Mouse (Mus musculus): ENCODE measurements around the gene Psmb9. TPM values are rescaled to one million over a fixed set of nuclear protein-coding genes. Genes with fewer than 3 reads are reported as not detected.

Gene Psmb9
- polyA plus RNA-seq, 1 experiment from 2014 or later, result 32.2 TPM

GRCm38 (mm10) chr17:34183564-34184219 is 3.9 kb downstream of the Psmb9 start:
- no peaks in the 10 kb centered on the region for H3K9me3 ChIP-seq (replicated peaks; ENCODE audit: control insufficient read depth, low read length)
- no peak for ATAC-seq (replicated peaks; ENCODE audit: extremely low read depth, insufficient read depth, low FRiP score)

GRCm38 (mm10) chr17:34179913-34180859 is 7.4 kb downstream of the Psmb9 start:
- H3K4me3 ChIP-seq (ENCODE audit: low read length), result no peak overlapping the region
- H3K27me3 ChIP-seq (ENCODE audit: control insufficient read depth, insufficient read depth, low read length), result peaks cover 6% of the 10 kb centered on the region; the same call in 1 of the 2 replicates
- no peak overlapping the region for H3K9ac ChIP-seq (ENCODE audit: low read length)
- no peak overlapping the region for H3K27ac ChIP-seq (ENCODE audit: low read length)
- no peak for ATAC-seq (replicated peaks; ENCODE audit: extremely low read depth, insufficient read depth, low FRiP score)
- H3K4me1 ChIP-seq (ENCODE audit: control insufficient read depth, insufficient read depth, low read length), result no peaks in the 10 kb centered on the region
- 60% methylated on average over 13 of the region's 13 CpGs for WGBS
- H3K9me3 ChIP-seq (replicated peaks; ENCODE audit: control insufficient read depth, low read length), result peaks cover 8% of the 10 kb centered on the region
- H3K4me2 ChIP-seq (ENCODE audit: low read depth, low read length), result no peak overlapping the region
- H3K36me3 ChIP-seq (ENCODE audit: control insufficient read depth, insufficient read depth), result no peaks in the 10 kb centered on the region

More at GRCm38 (mm10) chr17:34183564-34184219, 3.9 kb downstream of the Psmb9 start:
- Histone ChIP-seq H3K4me2 (ENCODE audit: low read depth, low read length) (no peak overlapping the region), H3K36me3 (ENCODE audit: control insufficient read depth, insufficient read depth) (no peaks in the 10 kb centered on the region), H3K9ac (ENCODE audit: low read length) (no peak overlapping the region), H3K4me3 (ENCODE audit: low read length) (no peak overlapping the region), H3K27ac (ENCODE audit: low read length) (no peak overlapping the region), H3K4me1 (ENCODE audit: control insufficient read depth, insufficient read depth, low read length) (peaks cover 7% of the 10 kb centered on the region), H3K27me3 (ENCODE audit: control insufficient read depth, insufficient read depth, low read length) (peaks cover 23% of the 10 kb centered on the region)
- 67% methylated on average over 15 of the region's 15 CpGs for WGBS

GRCm38 (mm10) chr17:34179019-34179418 is 8.5 kb downstream of the Psmb9 start:
- no peak for ATAC-seq (replicated peaks; ENCODE audit: extremely low read depth, insufficient read depth, low FRiP score)
- H3K36me3 ChIP-seq (ENCODE audit: control insufficient read depth, insufficient read depth), result no peaks in the 10 kb centered on the region
- WGBS, result 57% methylated on average over 6 of the region's 6 CpGs
- H3K4me3 ChIP-seq (ENCODE audit: low read length), result no peak overlapping the region
- H3K9me3 ChIP-seq (replicated peaks; ENCODE audit: control insufficient read depth, low read length), result peaks cover 8% of the 10 kb centered on the region
- H3K27me3 ChIP-seq (ENCODE audit: control insufficient read depth, insufficient read depth, low read length), result peaks cover 2% of the 10 kb centered on the region; the same call in 1 of the 2 replicates
- H3K4me2 ChIP-seq (ENCODE audit: low read depth, low read length), result no peak overlapping the region
- H3K4me1 ChIP-seq (ENCODE audit: control insufficient read depth, insufficient read depth, low read length), result no peaks in the 10 kb centered on the region
- no peak overlapping the region for H3K27ac ChIP-seq (ENCODE audit: low read length)
- no peak overlapping the region for H3K9ac ChIP-seq (ENCODE audit: low read length)

GRCm38 (mm10) chr17:34177179-34177578 is 10.4 kb downstream of the Psmb9 start:
- no peaks in the 10 kb centered on the region for H3K4me1 ChIP-seq (ENCODE audit: control insufficient read depth, insufficient read depth, low read length)
- H3K4me2 ChIP-seq (ENCODE audit: low read depth, low read length), result no peak overlapping the region
- no peak overlapping the region for H3K4me3 ChIP-seq (ENCODE audit: low read length)
- no peak overlapping the region for H3K27ac ChIP-seq (ENCODE audit: low read length)
- no peak overlapping the region for H3K9ac ChIP-seq (ENCODE audit: low read length)
- no peaks in the 10 kb centered on the region; the same call in 1 of the 2 replicates for H3K27me3 ChIP-seq (ENCODE audit: control insufficient read depth, insufficient read depth, low read length)
- no peak for ATAC-seq (replicated peaks; ENCODE audit: extremely low read depth, insufficient read depth, low FRiP score)
- WGBS, result 62% methylated on average over 4 of the region's 4 CpGs
- peaks cover 12% of the 10 kb centered on the region for H3K9me3 ChIP-seq (replicated peaks; ENCODE audit: control insufficient read depth, low read length)
- no peaks in the 10 kb centered on the region for H3K36me3 ChIP-seq (ENCODE audit: control insufficient read depth, insufficient read depth)

GRCm38 (mm10) chr17:34174075-34174474 is 13.5 kb downstream of the Psmb9 start:
- no peaks in the 10 kb centered on the region for H3K4me1 ChIP-seq (ENCODE audit: control insufficient read depth, insufficient read depth, low read length)
- H3K9ac ChIP-seq (ENCODE audit: low read length), result no peak overlapping the region
- no peak overlapping the region for H3K4me2 ChIP-seq (ENCODE audit: low read depth, low read length)
- H3K27me3 ChIP-seq (ENCODE audit: control insufficient read depth, insufficient read depth, low read length), result no peaks in the 10 kb centered on the region; the same call in 1 of the 2 replicates
- H3K36me3 ChIP-seq (ENCODE audit: control insufficient read depth, insufficient read depth), result no peaks in the 10 kb centered on the region
- peaks cover 12% of the 10 kb centered on the region for H3K9me3 ChIP-seq (replicated peaks; ENCODE audit: control insufficient read depth, low read length)
- H3K27ac ChIP-seq (ENCODE audit: low read length), result no peak overlapping the region
- no peak overlapping the region for H3K4me3 ChIP-seq (ENCODE audit: low read length)
- ATAC-seq (replicated peaks; ENCODE audit: extremely low read depth, insufficient read depth, low FRiP score), result no peak
- WGBS, result 48% methylated on average over 1 of the region's 1 CpGs

GRCm38 (mm10) chr17:34172528-34172927 is 15.0 kb downstream of the Psmb9 start:
- 94% methylated on average over 5 of the region's 5 CpGs for WGBS
- no peak overlapping the region for H3K27ac ChIP-seq (ENCODE audit: low read length)
- no peaks in the 10 kb centered on the region for H3K36me3 ChIP-seq (ENCODE audit: control insufficient read depth, insufficient read depth)
- H3K4me1 ChIP-seq (ENCODE audit: control insufficient read depth, insufficient read depth, low read length), result no peaks in the 10 kb centered on the region
- H3K4me3 ChIP-seq (ENCODE audit: low read length), result no peak overlapping the region
- no peaks in the 10 kb centered on the region; the same call in 1 of the 2 replicates for H3K27me3 ChIP-seq (ENCODE audit: control insufficient read depth, insufficient read depth, low read length)
- no peak overlapping the region for H3K4me2 ChIP-seq (ENCODE audit: low read depth, low read length)
- ATAC-seq (replicated peaks; ENCODE audit: extremely low read depth, insufficient read depth, low FRiP score), result no peak
- peaks cover 12% of the 10 kb centered on the region for H3K9me3 ChIP-seq (replicated peaks; ENCODE audit: control insufficient read depth, low read length)
- H3K9ac ChIP-seq (ENCODE audit: low read length), result no peak overlapping the region

GRCm38 (mm10) chr17:34170877-34171498 is 16.6 kb downstream of the Psmb9 start:
- WGBS, result 35% methylated on average over 13 of the region's 13 CpGs
- ATAC-seq (replicated peaks; ENCODE audit: extremely low read depth, insufficient read depth, low FRiP score), result no peak; the same call in 1 of the 2 replicates
- no peak overlapping the region for H3K27ac ChIP-seq (ENCODE audit: low read length)
- H3K27me3 ChIP-seq (ENCODE audit: control insufficient read depth, insufficient read depth, low read length), result no peaks in the 10 kb centered on the region; the same call in 1 of the 2 replicates
- peaks cover 4% of the 10 kb centered on the region for H3K9me3 ChIP-seq (replicated peaks; ENCODE audit: control insufficient read depth, low read length)
- no peaks in the 10 kb centered on the region for H3K36me3 ChIP-seq (ENCODE audit: control insufficient read depth, insufficient read depth)
- H3K9ac ChIP-seq (ENCODE audit: low read length), result no peak overlapping the region
- H3K4me3 ChIP-seq (ENCODE audit: low read length), result no peak overlapping the region
- H3K4me1 ChIP-seq (ENCODE audit: control insufficient read depth, insufficient read depth, low read length), result no peaks in the 10 kb centered on the region
- peak overlapping the region; percentile 33; the same call in 1 of the 2 replicates for H3K4me2 ChIP-seq (ENCODE audit: low read depth, low read length)

- 13% methylated on average over 4 of the region's 4 CpGs for WGBS
- no peaks in the 10 kb centered on the region; the same call in 1 of the 2 replicates for H3K27me3 ChIP-seq (ENCODE audit: control insufficient read depth, insufficient read depth, low read length)
- no peak overlapping the region for H3K9ac ChIP-seq (ENCODE audit: low read length)
- H3K36me3 ChIP-seq (ENCODE audit: control insufficient read depth, insufficient read depth), result no peaks in the 10 kb centered on the region
- no peak overlapping the region for H3K4me2 ChIP-seq (ENCODE audit: low read depth, low read length)
- no peak for ATAC-seq (replicated peaks; ENCODE audit: extremely low read depth, insufficient read depth, low FRiP score)
- peaks cover 8% of the 10 kb centered on the region for H3K9me3 ChIP-seq (replicated peaks; ENCODE audit: control insufficient read depth, low read length)
- no peak overlapping the region for H3K27ac ChIP-seq (ENCODE audit: low read length)
- no peak overlapping the region for H3K4me3 ChIP-seq (ENCODE audit: low read length)
- H3K4me1 ChIP-seq (ENCODE audit: control insufficient read depth, insufficient read depth, low read length), result no peaks in the 10 kb centered on the region
Observed at GRCm38 (mm10) chr17:34170487-34170876, 17.1 kb downstream of the Psmb9 start.
